Mouse (Mus musculus) kidney, adult 2 months (tissue): ENCODE results near the gene Rbfox3. TPM values are rescaled to one million over a fixed set of nuclear protein-coding genes. Genes with fewer than 3 reads are reported as not detected.

ENCODE experiments used
- DNase-seq: peaks from one replicate; pipeline ENCODE4 v3.0.0; 2021
- H3K27ac ChIP-seq: fragments of 200-500 bp; 2 replicates; pipeline ENCODE4 v1.5.1; 2012; ENCODE audit warnings: low read depth, low read length, control low read depth, inconsistent platforms; ENCODE audit not compliant: insufficient read depth
- H3K27me3 ChIP-seq: fragments of 200-500 bp; replicated peaks from 2 replicates; pipeline ENCODE4 v1.6.1; 2012; ENCODE audit warnings: mild to moderate bottlenecking, moderate library complexity, low read length, inconsistent platforms; ENCODE audit not compliant: control insufficient read depth, insufficient read depth
- H3K36me3 ChIP-seq: fragments of 200-500 bp; 2 replicates; pipeline ENCODE4 v1.6.1; 2012; ENCODE audit warnings: mild to moderate bottlenecking, moderate library complexity, low read length, inconsistent platforms; ENCODE audit not compliant: control insufficient read depth, insufficient read depth
- H3K4me1 ChIP-seq: fragments of 200-500 bp; 2 replicates; pipeline ENCODE4 v1.6.1; 2011; ENCODE audit warnings: low read length; ENCODE audit not compliant: control insufficient read depth, insufficient read depth
- H3K4me3 ChIP-seq: fragments of 200-500 bp; 2 replicates; pipeline ENCODE4 v1.5.1; 2011; ENCODE audit warnings: mild to moderate bottlenecking, low read depth, low read length, control low read depth; ENCODE audit not compliant: insufficient read depth
- CTCF ChIP-seq: fragments of 200-500 bp; conservative IDR thresholded peaks from 2 replicates; pipeline ENCODE4 v1.5.1; 2011; ENCODE audit warnings: low read depth, mild to moderate bottlenecking, control low read depth, low read length, moderate library complexity, mixed read lengths; ENCODE audit not compliant: insufficient read depth, insufficient read length
- POLR2A ChIP-seq: fragments of 200-500 bp; IDR thresholded peaks from one replicate; pipeline ENCODE4 v1.6.1; 2011; ENCODE audit warnings: low read depth, low read length, control low read depth
- WGBS: fragments of 180-500 bp; shearing (Covaris S2); methylation state at CpG from one replicate; pipeline ENCODE4 v1.1.7; 2018; 5-methylcytosine and 5-hydroxymethylcytosine counted together
- polyA plus RNA-seq: library from polyadenylated mRNA; depleted of rRNA; stranded (reverse); fragments of >200 nt; gene quantifications from 2 replicates; pipeline ENCODE4 v1.2.3, GENCODE M21; 2012

Gene Rbfox3
- polyA plus RNA-seq, 1 experiment: 0.27 TPM

DNA sequence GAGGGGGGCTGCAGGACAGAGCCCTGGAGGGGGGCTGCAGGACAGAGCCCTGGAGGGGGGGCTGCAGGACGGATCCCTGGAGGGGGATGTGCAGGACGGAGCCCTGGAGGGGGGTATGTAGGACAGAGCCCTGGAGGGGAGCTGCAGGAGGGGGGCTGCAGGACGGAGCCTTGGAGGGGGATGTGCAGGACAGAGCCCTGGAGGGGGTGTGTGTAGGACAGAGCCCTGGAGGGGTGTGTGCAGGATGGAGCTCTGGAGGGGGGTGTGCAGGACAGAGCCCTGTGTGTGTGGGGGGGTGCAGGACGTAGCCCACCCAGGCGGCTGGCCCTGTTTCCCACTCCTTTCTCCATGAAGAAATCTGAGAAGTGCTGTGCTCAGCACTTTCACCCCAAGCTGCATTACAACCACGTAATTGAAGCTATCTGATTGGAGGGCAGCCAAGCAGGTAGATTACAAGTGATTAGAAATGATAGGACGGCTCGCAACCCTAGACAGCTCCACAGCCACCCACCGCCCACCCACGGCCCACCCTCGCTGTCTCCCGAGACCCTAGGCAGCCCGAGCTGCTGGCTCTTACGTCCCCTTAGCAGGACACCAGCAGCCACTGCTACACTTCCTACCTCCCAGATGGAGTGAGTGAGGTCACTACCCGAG, 399.0 kb downstream of the Rbfox3 start:
- H3K27me3 ChIP-seq: no peaks in the 10 kb centered on the region
- WGBS: 25% methylated on average over 15 of the region's 15 CpGs
- no peaks in the 10 kb centered on the region for H3K36me3 ChIP-seq
- H3K4me1 ChIP-seq: peaks cover 3% of the 10 kb centered on the region; the same call in 1 of the 2 replicates
- no peak for TF ChIP-seq CTCF
- H3K27ac ChIP-seq: no peak overlapping the region
- DNase-seq: no peak
- H3K4me3 ChIP-seq: no peak overlapping the region

- Histone ChIP-seq H3K36me3 (no peaks in the 10 kb centered on the region), H3K4me3 (no peak overlapping the region), H3K27me3 (no peaks in the 10 kb centered on the region), H3K4me1 (peaks cover 3% of the 10 kb centered on the region; the same call in 1 of the 2 replicates), H3K27ac (no peak overlapping the region)
- DNase-seq: peak; percentile 71
- no peak for TF ChIP-seq POLR2A
- TF ChIP-seq CTCF: no peak
- WGBS: 31% methylated on average over 6 of the region's 6 CpGs
Observed at GRCm38 (mm10) chr11:118511851-118512250, 399.5 kb downstream of the Rbfox3 start.

DNA sequence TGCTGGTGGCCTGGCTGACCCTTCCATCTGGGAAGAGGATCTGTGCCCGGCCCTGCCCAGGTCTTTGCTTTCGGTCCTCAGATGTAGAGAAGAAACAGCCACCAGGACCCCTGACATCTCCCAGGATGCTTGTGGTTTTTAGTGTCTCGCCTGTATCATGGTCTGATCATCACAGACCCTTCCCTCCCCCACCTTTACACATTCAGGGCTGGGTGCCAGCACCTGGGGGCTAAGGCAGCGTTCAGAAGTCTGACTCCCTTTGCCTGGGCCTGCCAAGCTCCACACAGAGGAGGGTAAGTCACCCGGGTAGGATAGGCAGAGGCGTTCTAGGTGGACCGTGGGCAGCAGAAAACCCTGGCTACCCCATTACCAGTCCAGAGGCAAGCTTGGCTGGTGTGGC, 403.1 kb downstream of the Rbfox3 start:
- 61% methylated on average over 7 of the region's 7 CpGs for WGBS
- TF ChIP-seq POLR2A (no peak), CTCF (no peak)
- no peak for DNase-seq
- Histone ChIP-seq H3K4me1 (peaks cover 3% of the 10 kb centered on the region; the same call in 1 of the 2 replicates), H3K4me3 (no peak overlapping the region), H3K36me3 (no peaks in the 10 kb centered on the region), H3K27ac (no peak overlapping the region), H3K27me3 (no peaks in the 10 kb centered on the region)

- Histone ChIP-seq H3K4me1 (peaks cover 3% of the 10 kb centered on the region; the same call in 1 of the 2 replicates), H3K27me3 (no peaks in the 10 kb centered on the region), H3K36me3 (no peaks in the 10 kb centered on the region), H3K27ac (no peak overlapping the region), H3K4me3 (no peak overlapping the region)
- WGBS: 19% methylated on average over 5 of the region's 5 CpGs
- TF ChIP-seq CTCF (peak; percentile 93), POLR2A (no peak)
- DNase-seq: peak; percentile 76
Observed at GRCm38 (mm10) chr11:118507904-118508303, 403.5 kb downstream of the Rbfox3 start.

GRCm38 (mm10) chr11:118507095-118507494, 404.3 kb downstream of the Rbfox3 start:
- no peak overlapping the region for H3K4me3 ChIP-seq
- H3K4me1 ChIP-seq: peaks cover 3% of the 10 kb centered on the region; the same call in 1 of the 2 replicates
- H3K27ac ChIP-seq: no peak overlapping the region
- DNase-seq: no peak
- no peaks in the 10 kb centered on the region for H3K27me3 ChIP-seq
- WGBS: 76% methylated on average over 6 of the region's 6 CpGs
- no peaks in the 10 kb centered on the region for H3K36me3 ChIP-seq
- TF ChIP-seq POLR2A (no peak), CTCF (no peak)

- no peaks in the 10 kb centered on the region for H3K4me1 ChIP-seq
- DNase-seq: peak; percentile 34
- H3K4me3 ChIP-seq: no peak overlapping the region
- TF ChIP-seq POLR2A (no peak), CTCF (no peak)
- WGBS: 56% methylated on average over 5 of the region's 5 CpGs
- no peak overlapping the region for H3K27ac ChIP-seq
- no peaks in the 10 kb centered on the region for H3K27me3 ChIP-seq
- no peaks in the 10 kb centered on the region for H3K36me3 ChIP-seq
Observed at GRCm38 (mm10) chr11:118504180-118504454, 407.3 kb downstream of the Rbfox3 start.

DNA sequence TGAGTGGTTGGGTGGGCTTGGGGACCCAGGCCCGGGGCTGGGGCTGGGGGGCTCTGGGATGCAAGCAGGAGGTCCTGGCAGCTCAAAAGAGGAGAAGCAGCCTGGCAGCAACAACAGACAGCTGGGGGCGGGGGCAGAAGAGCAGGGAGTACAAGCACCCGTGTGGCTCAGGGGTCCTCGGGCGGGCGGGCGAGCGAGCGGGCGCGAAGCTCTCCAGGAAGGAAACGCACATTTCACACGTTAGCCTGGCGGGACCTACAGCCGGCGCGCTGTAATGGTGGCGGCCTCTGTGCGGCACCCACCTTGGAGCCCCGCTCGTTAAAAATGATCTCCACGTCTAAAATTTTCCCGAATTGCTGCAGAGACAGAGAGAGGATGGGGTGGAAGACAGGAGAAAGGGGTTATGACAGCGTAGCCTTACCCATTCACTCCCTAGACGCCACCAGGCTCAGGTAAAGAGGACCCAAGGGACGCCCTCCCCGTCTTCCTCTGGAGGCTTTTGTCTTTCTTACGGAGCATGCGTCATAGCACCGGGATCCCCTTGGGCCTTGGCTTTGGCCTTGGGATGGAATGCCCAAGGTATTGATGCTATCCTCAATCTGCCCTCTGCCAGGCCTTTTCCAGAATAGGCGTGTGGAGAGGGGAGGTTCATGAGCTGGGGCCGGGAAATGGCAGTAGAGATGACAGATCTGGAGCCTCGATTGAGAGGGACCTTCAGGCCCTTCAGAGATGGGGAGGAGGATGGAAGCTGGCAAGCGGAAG, 407.8 kb downstream of the Rbfox3 start:
- H3K27me3 ChIP-seq: no peaks in the 10 kb centered on the region
- WGBS: 26% methylated on average over 34 of the region's 34 CpGs
- no peak for DNase-seq

GRCm38 (mm10) chr11:118502990-118503389, 408.4 kb downstream of the Rbfox3 start:
- no peak overlapping the region for H3K27ac ChIP-seq
- no peak overlapping the region for H3K4me3 ChIP-seq
- no peaks in the 10 kb centered on the region for H3K36me3 ChIP-seq
- H3K27me3 ChIP-seq: no peaks in the 10 kb centered on the region
- TF ChIP-seq POLR2A (no peak), CTCF (no peak)
- WGBS: 54% methylated on average over 6 of the region's 6 CpGs
- H3K4me1 ChIP-seq: no peaks in the 10 kb centered on the region
- no peak for DNase-seq

More for the DNA sequence above, 407.8 kb downstream of the Rbfox3 start:
- Histone ChIP-seq H3K4me3 (no peak overlapping the region), H3K36me3 (no peaks in the 10 kb centered on the region), H3K27ac (no peak overlapping the region), H3K4me1 (no peaks in the 10 kb centered on the region)
- TF ChIP-seq POLR2A (no peak), CTCF (no peak)
